Mouse (Mus musculus): ENCODE measurements around the gene Fkbp7.

GRCm38 (mm10) chr2:76673472-76674081 lies 661 bp upstream of the Fkbp7 start:
- TF ChIP-seq POLR2A (IDR thresholded peaks at IDR 0.05; ENCODE audit: extremely low read depth, insufficient read depth, low read length) (no peak), CTCF (IDR thresholded peaks at IDR 0.05; ENCODE audit: extremely low read depth, insufficient read depth, low read length) (no peak)
